ENCODE assay signal across 14 mouse cellular contexts in genomic region chr15:8634355-8634754, GRCm38 (mm10).
"Had no signal": no experiment of that assay in that cellular context is flagged by ENCODE, and none has a peak within 500 bp of the region (broad histone marks: within the 10 kb centered on the region; RNA-seq: fewer than 3 reads in every experiment).

No protein-coding gene starts in this region.

- H3K9me3 ChIP-seq: limb, embryonic 13.5 days; midbrain, embryonic 10.5 days; neural tube, embryonic 15.5 days; stomach, embryonic 15.5 days had no signal

- H3K27ac ChIP-seq: limb, embryonic 13.5 days; liver, embryonic 14.5 days; midbrain, embryonic 10.5 days; neural tube, embryonic 15.5 days; stomach, embryonic 15.5 days had no signal

- H3K36me3 ChIP-seq: neural tube, embryonic 15.5 days; stomach, embryonic 15.5 days had no signal

- H3K4me1 ChIP-seq: stomach, embryonic 15.5 days had no signal

- H3K27me3 ChIP-seq: limb, embryonic 13.5 days; stomach, embryonic 15.5 days had no signal

- H3K4me3 ChIP-seq: limb, embryonic 13.5 days; midbrain, embryonic 10.5 days; myocyte; neural tube, embryonic 15.5 days; stomach, embryonic 15.5 days had no signal

- H3K9ac ChIP-seq: limb, embryonic 13.5 days; liver, embryonic 14.5 days; neural tube, embryonic 15.5 days; stomach, embryonic 15.5 days had no signal

- DNase-seq: kidney, postnatal 10 days; kidney, postnatal 4 days; left cerebral cortex, postnatal 4 days; lung, adult 18-20 months; right cerebral cortex, postnatal 4 days; spleen, adult 18-20 months; thymus, adult 2 months; thymus, postnatal 25 days had no signal

- H3K4me2 ChIP-seq: limb, embryonic 13.5 days; neural tube, embryonic 15.5 days; stomach, embryonic 15.5 days had no signal
